Mouse (Mus musculus) yolk sac, embryonic 10.5 days (tissue): ENCODE results near the gene Cbx8.

Experiments
- DNase-seq: peaks from one replicate; pipeline ENCODE4 v3.0.0-alpha.2; 2017; ENCODE audit warnings: low spot score

The Cbx8 gene

GRCm38 (mm10) chr11:119034635-119035034 lies 6.1 kb downstream of the Cbx8 start:
- DNase-seq, result no peak

GRCm38 (mm10) chr11:119033874-119034558 lies 6.8 kb downstream of the Cbx8 start:
- peak; percentile 65 for DNase-seq

GRCm38 (mm10) chr11:119026203-119026602 lies 14.6 kb downstream of the Cbx8 start:
- DNase-seq, result no peak

- no peak for DNase-seq
These were observed 16.5 kb downstream of the Cbx8 start for GRCm38 (mm10) chr11:119024260-119024659.

GRCm38 (mm10) chr11:119023616-119023980 lies 17.2 kb downstream of the Cbx8 start:
- DNase-seq, result no peak

GRCm38 (mm10) chr11:119022895-119023615 lies 17.7 kb downstream of the Cbx8 start, which contains the start of gene Cbx2:
TSS of gene Cbx2 (plus strand) at chr11:119022962.
- DNase-seq, result peak; percentile 85

GRCm38 (mm10) chr11:119022068-119022894 lies 18.5 kb downstream of the Cbx8 start:
- DNase-seq, result no peak

- no peak for DNase-seq
These were observed 19.6 kb downstream of the Cbx8 start for GRCm38 (mm10) chr11:119021180-119021579.

- no peak for DNase-seq
These were observed 23.3 kb downstream of the Cbx8 start for GRCm38 (mm10) chr11:119017506-119017905.

- no peak for DNase-seq
These were observed 26.3 kb downstream of the Cbx8 start for GRCm38 (mm10) chr11:119014455-119014854.

- DNase-seq, result peak; percentile 84
These were observed 33.0 kb downstream of the Cbx8 start for GRCm38 (mm10) chr11:119007461-119008456.

- no peak for DNase-seq
These were observed 34.3 kb downstream of the Cbx8 start for GRCm38 (mm10) chr11:119006462-119006861.

GRCm38 (mm10) chr11:119005547-119006275 lies 35.1 kb downstream of the Cbx8 start:
- DNase-seq, result no peak

- no peak for DNase-seq
These were observed 39.2 kb downstream of the Cbx8 start for GRCm38 (mm10) chr11:119001493-119002128.

GRCm38 (mm10) chr11:119000877-119001276 lies 39.9 kb downstream of the Cbx8 start:
- no peak for DNase-seq

- no peak for DNase-seq
These were observed 41.4 kb downstream of the Cbx8 start for GRCm38 (mm10) chr11:118999361-118999804.

- peak; percentile 64 for DNase-seq
These were observed 42.1 kb downstream of the Cbx8 start for GRCm38 (mm10) chr11:118998540-118999265.

GRCm38 (mm10) chr11:118997182-118997581 lies 43.6 kb downstream of the Cbx8 start:
- no peak for DNase-seq

- no peak for DNase-seq
These were observed 45.3 kb downstream of the Cbx8 start for GRCm38 (mm10) chr11:118995448-118995847.
